Mouse (Mus musculus): ENCODE data around the gene Slc25a44. TPM values are rescaled to one million over a fixed set of nuclear protein-coding genes. Genes with fewer than 3 reads are reported as not detected.
"Not testable (repeated sequence)": the region's sequence is repeated elsewhere in the genome, so short reads cannot be mapped to it uniquely, and the experiment has no call there.

The Slc25a44 gene
- polyA plus RNA-seq, 1 experiment = 57.6 TPM

DNA sequence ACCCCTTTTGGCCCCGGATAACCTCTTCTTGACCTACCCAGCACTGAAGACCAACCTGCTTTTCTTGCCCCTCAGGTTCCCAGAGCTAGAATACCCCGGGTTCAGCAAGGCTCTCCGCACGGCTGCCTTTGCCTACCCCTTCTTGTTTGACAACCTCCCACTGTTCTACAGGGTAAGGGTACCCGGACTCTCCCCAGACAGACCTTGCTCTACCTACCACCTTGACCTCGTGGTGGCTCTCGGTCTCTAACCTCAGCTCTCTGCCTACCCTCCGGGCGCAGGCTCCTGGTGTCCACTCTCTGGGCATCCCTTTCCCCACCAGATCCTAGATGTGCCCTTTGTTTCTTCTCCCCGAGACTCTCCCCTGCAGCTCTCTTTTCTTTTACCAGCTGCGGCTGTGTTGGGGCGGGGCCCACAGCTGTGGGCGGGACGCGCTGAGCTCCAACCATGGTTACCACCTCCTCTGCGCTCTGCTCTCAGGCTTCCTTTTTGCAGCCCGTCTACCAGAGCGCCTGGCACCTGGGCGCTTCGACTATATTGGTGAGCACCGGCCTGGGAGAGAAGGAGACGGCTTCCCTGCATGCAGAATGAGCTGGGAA is 58.0 kb downstream of the Slc25a44 start:
- WGBS = 9% methylated on average over 19 of the region's 22 CpGs
- H3K4me3 ChIP-seq (replicated peaks; ENCODE audit: insufficient read depth, low read depth, low read length) = not testable (repeated sequence)

DNA sequence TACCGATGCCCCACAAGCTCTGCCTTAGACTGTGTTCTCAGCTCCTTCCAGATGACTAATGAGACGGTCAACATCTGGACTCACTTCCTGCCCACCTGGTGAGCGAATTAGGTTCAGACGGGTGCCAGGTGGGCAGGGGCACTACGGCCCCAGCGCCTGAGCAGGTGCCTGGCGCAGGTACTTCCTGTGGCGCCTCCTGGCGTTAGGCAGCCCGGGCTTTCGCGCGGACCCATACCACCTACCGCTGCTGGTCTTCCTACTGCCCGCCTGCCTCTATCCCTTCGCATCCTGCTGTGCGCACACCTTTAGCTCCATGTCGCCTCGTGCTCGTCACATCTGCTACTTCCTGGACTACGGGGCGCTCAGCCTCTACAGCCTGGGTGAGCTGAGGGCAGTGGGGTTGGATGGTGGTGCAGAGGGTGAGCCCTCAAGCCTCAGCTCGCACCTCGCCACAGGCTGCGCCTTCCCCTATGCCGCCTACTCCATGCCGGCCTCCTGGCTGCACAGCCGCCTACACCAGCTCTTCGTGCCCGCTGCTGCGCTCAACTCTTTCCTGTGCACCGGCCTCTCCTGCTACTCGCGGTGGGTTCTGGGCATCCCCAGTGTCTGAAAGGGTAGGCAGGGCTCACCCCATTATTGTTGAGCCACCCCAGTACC is 59.1 kb downstream of the Slc25a44 start:
- TF ChIP-seq POLR2A (IDR thresholded peaks at IDR 0.05; ENCODE audit: borderline replicate concordance, insufficient read depth, low read length) (no peak), CTCF (IDR thresholded peaks at IDR 0.05; ENCODE audit: borderline replicate concordance, insufficient read depth, low read depth, low read length) (no peak)
- WGBS = 39% methylated on average over 34 of the region's 34 CpGs
- Histone ChIP-seq H3K4me3 (replicated peaks; ENCODE audit: insufficient read depth, low read depth, low read length) (no peak overlapping the region), H3K4me1 (ENCODE audit: control insufficient read depth, insufficient read depth, low read length) (no peaks in the 10 kb centered on the region), H3K27ac (ENCODE audit: insufficient read depth, low read length) (no peak overlapping the region), H3K27me3 (ENCODE audit: control insufficient read depth, insufficient read depth, low read length) (no peaks in the 10 kb centered on the region)
- DNase-seq = no peak

More for the DNA sequence above, 58.0 kb downstream of the Slc25a44 start:
- not testable (repeated sequence) for H3K27me3 ChIP-seq (ENCODE audit: control insufficient read depth, insufficient read depth, low read length); DNase-seq; H3K27ac ChIP-seq (ENCODE audit: insufficient read depth, low read length); H3K4me1 ChIP-seq (ENCODE audit: control insufficient read depth, insufficient read depth, low read length)

DNA sequence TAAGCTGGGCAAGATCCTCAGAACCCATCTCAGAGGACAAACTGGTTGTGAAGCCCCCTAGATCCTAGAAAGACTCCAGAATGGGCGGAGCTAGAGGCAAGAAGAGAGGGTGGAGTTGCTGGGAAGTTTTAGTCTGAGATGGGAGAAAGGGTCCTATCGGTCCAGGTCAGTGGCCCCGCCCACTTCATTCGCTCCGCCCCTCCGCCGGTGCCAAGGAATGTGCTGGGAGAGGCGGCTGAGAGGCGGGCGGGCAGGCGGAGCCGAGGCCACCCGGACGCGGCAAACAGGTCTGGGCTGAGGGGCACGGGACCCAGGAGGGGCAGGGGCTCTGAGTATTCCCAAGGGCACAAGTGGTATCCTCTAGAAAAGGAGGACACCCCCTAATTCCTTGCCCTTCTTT is 60.6 kb downstream of the Slc25a44 start, which contains the start of gene Paqr6:
Gene Paqr6, plus strand, starts transcription at position 248 of the 400 bp plus-strand sequence.
- H3K27ac ChIP-seq (ENCODE audit: insufficient read depth, low read length) = peak within 1 kb of the TSS; percentile 40
- no peaks in the 10 kb centered on the region for H3K4me1 ChIP-seq (ENCODE audit: control insufficient read depth, insufficient read depth, low read length)
- no peaks in the 10 kb centered on the region for H3K27me3 ChIP-seq (ENCODE audit: control insufficient read depth, insufficient read depth, low read length)
- WGBS = 5% methylated on average over 16 of the region's 16 CpGs
- peak; percentile 43 to 47 for DNase-seq
- peak within 1 kb of the TSS; percentile 13 for H3K4me3 ChIP-seq (replicated peaks; ENCODE audit: insufficient read depth, low read depth, low read length)
- no peak for TF ChIP-seq POLR2A (IDR thresholded peaks at IDR 0.05; ENCODE audit: borderline replicate concordance, insufficient read depth, low read length)
- TF ChIP-seq CTCF (IDR thresholded peaks at IDR 0.05; ENCODE audit: borderline replicate concordance, insufficient read depth, low read depth, low read length) = no peak

DNA sequence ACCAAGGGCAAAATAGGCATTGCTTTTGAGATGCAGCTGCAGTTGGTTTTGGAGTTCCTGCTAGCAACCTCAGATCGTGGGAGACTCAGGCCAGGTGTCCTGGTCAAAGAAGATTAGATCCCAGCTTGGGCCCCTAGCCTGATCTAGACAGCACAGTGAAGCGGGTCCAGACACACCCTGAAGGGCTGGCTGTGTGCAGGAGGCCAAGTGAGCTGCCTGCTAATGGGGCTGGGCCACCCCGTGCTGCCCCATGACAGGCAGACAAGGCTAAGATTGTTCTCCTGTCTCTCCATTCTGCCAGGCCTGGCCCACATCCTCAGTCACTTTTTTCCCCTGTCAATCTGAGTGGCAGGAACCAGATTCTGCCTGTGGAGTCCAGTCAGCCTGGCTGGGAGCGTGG is 61.2 kb downstream of the Slc25a44 start:
- Histone ChIP-seq H3K27ac (ENCODE audit: insufficient read depth, low read length) (peak overlapping the region; percentile 40), H3K4me1 (ENCODE audit: control insufficient read depth, insufficient read depth, low read length) (no peaks in the 10 kb centered on the region), H3K4me3 (replicated peaks; ENCODE audit: insufficient read depth, low read depth, low read length) (no peak overlapping the region), H3K27me3 (ENCODE audit: control insufficient read depth, insufficient read depth, low read length) (no peaks in the 10 kb centered on the region)
- TF ChIP-seq CTCF (IDR thresholded peaks at IDR 0.05; ENCODE audit: borderline replicate concordance, insufficient read depth, low read depth, low read length) (no peak), POLR2A (IDR thresholded peaks at IDR 0.05; ENCODE audit: borderline replicate concordance, insufficient read depth, low read length) (no peak)
- WGBS = 39% methylated on average over 4 of the region's 4 CpGs
- DNase-seq = peak in 1 of 2 experiments; percentile 57

DNA sequence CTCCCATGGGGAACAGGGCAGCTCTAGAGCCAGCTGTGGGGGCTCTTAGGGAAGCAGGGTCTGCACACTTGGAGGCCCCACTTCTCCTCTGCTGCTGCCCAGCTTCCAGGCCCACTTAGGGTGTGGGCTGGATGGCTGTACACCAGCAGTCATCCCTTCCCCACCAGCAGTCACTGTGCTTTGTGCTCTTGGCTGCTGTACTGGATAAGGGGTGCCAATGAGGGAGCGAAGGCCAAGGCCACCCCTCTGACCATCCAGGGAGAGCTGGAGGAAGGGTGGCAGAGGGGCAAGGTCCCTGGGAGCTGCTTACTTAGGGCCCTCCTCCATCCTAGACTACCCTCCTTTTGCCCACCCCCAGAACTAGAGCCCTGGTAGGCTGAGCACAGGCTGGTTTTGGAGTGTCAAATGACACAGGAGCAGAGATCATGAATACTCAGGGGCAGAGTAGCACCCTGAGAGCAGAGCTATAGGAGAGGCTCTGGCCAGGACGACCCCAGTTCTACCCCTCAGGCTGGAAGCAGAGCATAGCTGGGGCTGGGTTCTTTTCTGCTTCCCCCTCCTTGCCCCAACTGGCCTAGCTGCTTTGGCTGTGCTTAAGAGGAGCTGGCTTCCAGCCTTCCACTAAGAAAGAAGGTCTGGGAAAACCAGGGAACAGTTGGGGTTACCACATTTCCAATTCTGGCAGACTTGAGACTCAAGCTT is 63.2 kb downstream of the Slc25a44 start:
- TF ChIP-seq POLR2A (IDR thresholded peaks at IDR 0.05; ENCODE audit: borderline replicate concordance, insufficient read depth, low read length) = no peak
- TF ChIP-seq CTCF (IDR thresholded peaks at IDR 0.05; ENCODE audit: borderline replicate concordance, insufficient read depth, low read depth, low read length) = no peak
- Histone ChIP-seq H3K4me3 (replicated peaks; ENCODE audit: insufficient read depth, low read depth, low read length) (no peak overlapping the region), H3K27me3 (ENCODE audit: control insufficient read depth, insufficient read depth, low read length) (no peaks in the 10 kb centered on the region), H3K4me1 (ENCODE audit: control insufficient read depth, insufficient read depth, low read length) (no peaks in the 10 kb centered on the region), H3K27ac (ENCODE audit: insufficient read depth, low read length) (no peak overlapping the region; the same call in 1 of the 2 replicates)
- WGBS = 71% methylated on average over 2 of the region's 2 CpGs
- DNase-seq = peak in 1 of 2 experiments; percentile 44

DNA sequence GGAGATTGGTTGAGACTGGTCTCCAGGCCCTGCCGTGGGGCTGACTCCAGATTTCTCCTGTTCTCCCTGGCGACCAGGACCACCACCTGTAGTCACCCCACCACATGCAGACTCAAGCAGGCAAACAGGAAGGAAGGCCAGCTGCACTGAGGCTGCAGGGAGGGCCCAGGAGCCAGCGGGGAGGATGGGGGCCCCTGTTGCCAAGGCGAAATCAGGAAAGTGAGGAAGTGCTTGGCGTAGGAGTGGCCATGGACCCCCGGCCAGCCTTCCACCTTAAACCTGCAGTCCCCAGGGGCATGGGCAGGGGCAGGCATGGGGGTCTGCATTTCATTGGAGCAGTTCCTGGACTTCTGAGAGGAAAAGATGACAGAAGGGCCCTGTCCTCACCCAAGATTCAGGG is 63.8 kb downstream of the Slc25a44 start:
- TF ChIP-seq POLR2A (IDR thresholded peaks at IDR 0.05; ENCODE audit: borderline replicate concordance, insufficient read depth, low read length) (no peak), CTCF (IDR thresholded peaks at IDR 0.05; ENCODE audit: borderline replicate concordance, insufficient read depth, low read depth, low read length) (no peak)
- Histone ChIP-seq H3K27ac (ENCODE audit: insufficient read depth, low read length) (no peak overlapping the region), H3K4me3 (replicated peaks; ENCODE audit: insufficient read depth, low read depth, low read length) (no peak overlapping the region), H3K4me1 (ENCODE audit: control insufficient read depth, insufficient read depth, low read length) (no peaks in the 10 kb centered on the region; the same call in 1 of the 2 replicates), H3K27me3 (ENCODE audit: control insufficient read depth, insufficient read depth, low read length) (no peaks in the 10 kb centered on the region)
- no peak for DNase-seq
- 51% methylated on average over 6 of the region's 6 CpGs for WGBS

Other genes starting within 250 kb of the Slc25a44 start
- 0.08 and 0.17 TPM in 2 replicates for gene Rhbg, start 170.4 kb downstream of the Slc25a44 start, polyA plus RNA-seq (2012; rRNA removed)
- 0.10 TPM in 1 of 2 replicates, not detected in the other for gene Gm38392, start 137.9 kb downstream of the Slc25a44 start, polyA plus RNA-seq (2012; rRNA removed)
- 4.0 and 4.2 TPM in 2 replicates for gene Tsacc, start 128.1 kb downstream of the Slc25a44 start, polyA plus RNA-seq (2012; rRNA removed)
- 189 and 197 TPM in 2 replicates for gene Cct3, start 128.0 kb downstream of the Slc25a44 start, polyA plus RNA-seq (2012; rRNA removed)
- gene Glmp, start 100.1 kb downstream of the Slc25a44 start, polyA plus RNA-seq (2012; rRNA removed) = 109 and 110 TPM in 2 replicates
- 0.81 and 1.3 TPM in 2 replicates for gene Tmem79, start 89.0 kb downstream of the Slc25a44 start, polyA plus RNA-seq (2012; rRNA removed)
- gene Smg5, start 88.9 kb downstream of the Slc25a44 start, polyA plus RNA-seq (2012; rRNA removed) = 103 and 115 TPM in 2 replicates
- gene Paqr6, start 60.6 kb downstream of the Slc25a44 start, polyA plus RNA-seq (2012; rRNA removed) = 74.2 and 81.5 TPM in 2 replicates
- gene Bglap3, start 52.4 kb downstream of the Slc25a44 start, polyA plus RNA-seq (2012; rRNA removed) = 0.41 and 0.65 TPM in 2 replicates
- 2.1 TPM in 1 of 2 replicates, not detected in the other for gene Bglap2, start 46.4 kb downstream of the Slc25a44 start, polyA plus RNA-seq (2012; rRNA removed)
- 0.57 TPM in 1 of 2 replicates, not detected in the other for gene Bglap, start 40.7 kb downstream of the Slc25a44 start, polyA plus RNA-seq (2012; rRNA removed)
- 13.8 and 14.5 TPM in 2 replicates for gene Pmf1, start 14.8 kb downstream of the Slc25a44 start, polyA plus RNA-seq (2012; rRNA removed)
- gene Sema4a, start 36.0 kb upstream of the Slc25a44 start, polyA plus RNA-seq (2012; rRNA removed) = 31.6 and 31.8 TPM in 2 replicates
- gene Lmna, start 84.8 kb upstream of the Slc25a44 start, polyA plus RNA-seq (2012; rRNA removed) = 51.4 and 57.1 TPM in 2 replicates
- 1.2 and 1.3 TPM in 2 replicates for gene Mex3a, start 107.3 kb upstream of the Slc25a44 start, polyA plus RNA-seq (2012; rRNA removed)
- gene Rab25, start 123.2 kb upstream of the Slc25a44 start, polyA plus RNA-seq (2012; rRNA removed) = 0.46 and 1.4 TPM in 2 replicates
- 143 and 159 TPM in 2 replicates for gene Lamtor2, start 127.9 kb upstream of the Slc25a44 start, polyA plus RNA-seq (2012; rRNA removed)
- 86.4 and 87.3 TPM in 2 replicates for gene Ubqln4, start 128.6 kb upstream of the Slc25a44 start, polyA plus RNA-seq (2012; rRNA removed)
- gene Ssr2, start 150.7 kb upstream of the Slc25a44 start, polyA plus RNA-seq (2012; rRNA removed) = 141 and 142 TPM in 2 replicates
- 128 and 129 TPM in 2 replicates for gene Arhgef2, start 180.8 kb upstream of the Slc25a44 start, polyA plus RNA-seq (2012; rRNA removed)
- gene Rxfp4, start 228.0 kb upstream of the Slc25a44 start, polyA plus RNA-seq (2012; rRNA removed) = not detected in 2 replicates

Measured in cerebellum, adult 2 months (tissue).